Mouse (Mus musculus) bone marrow, adult 2 months (tissue): Measurements from ENCODE around the gene Yy1. TPM values are rescaled to one million over a fixed set of nuclear protein-coding genes. Genes with fewer than 3 reads are reported as not detected.

ENCODE experiments used
- H3K27ac ChIP-seq: fragments of 200-500 bp; 2 replicates; pipeline ENCODE4 v1.5.1; 2012; ENCODE audit warnings: low read depth, mild to moderate bottlenecking, control low read depth, inconsistent platforms, low read length; ENCODE audit not compliant: control insufficient read depth, poor library complexity, insufficient read depth
- H3K4me1 ChIP-seq: fragments of 200-500 bp; 2 replicates; pipeline ENCODE4 v1.6.1; 2011; ENCODE audit warnings: low read length; ENCODE audit not compliant: control insufficient read depth, insufficient read depth
- H3K4me3 ChIP-seq: fragments of 200-500 bp; replicated peaks from 2 replicates; pipeline ENCODE3; 2011; ENCODE audit warnings: mild to moderate bottlenecking, low read depth, low read length, control low read depth; ENCODE audit not compliant: control insufficient read depth
- CTCF ChIP-seq: fragments of 200-500 bp; IDR thresholded peaks from 2 replicates; pipeline ENCODE4 v1.5.1; 2011; ENCODE audit warnings: low read length, control low read depth; ENCODE audit not compliant: control insufficient read depth, insufficient read depth
- POLR2A ChIP-seq: fragments of 200-500 bp; IDR thresholded peaks from 2 replicates; pipeline ENCODE4 v1.6.1; 2011; ENCODE audit warnings: low read depth, mild to moderate bottlenecking, control low read depth, low read length, borderline replicate concordance; ENCODE audit not compliant: control insufficient read depth
- WGBS: fragments of 180-500 bp; shearing (Covaris S2); methylation state at CpG from one replicate; pipeline ENCODE4 v1.1.7; 2018; 5-methylcytosine and 5-hydroxymethylcytosine counted together
- polyA plus RNA-seq: library from polyadenylated mRNA; stranded (reverse); fragments of >200 nt; gene quantifications from 2 replicates; pipeline ENCODE4 v1.2.4, GENCODE M21; 2011; ENCODE audit warnings: low replicate concordance; ENCODE audit not compliant: missing spikeins, insufficient read depth, insufficient read length

Gene Yy1
- polyA plus RNA-seq, 1 experiment, result 35.4 TPM

GRCm38 (mm10) chr12:108826958-108827535 lies 34.3 kb downstream of the Yy1 start:
- Histone ChIP-seq H3K27ac (no peak overlapping the region), H3K4me3 (no peak overlapping the region), H3K4me1 (no peaks in the 10 kb centered on the region)
- 94% methylated on average over 28 of the region's 28 CpGs for WGBS
- TF ChIP-seq POLR2A (no peak), CTCF (no peak)

- TF ChIP-seq CTCF (no peak), POLR2A (no peak)
- no peak overlapping the region for H3K4me3 ChIP-seq
- no peak overlapping the region for H3K27ac ChIP-seq
- 89% methylated on average over 6 of the region's 6 CpGs for WGBS
- H3K4me1 ChIP-seq, result peaks cover 3% of the 10 kb centered on the region; the same call in 1 of the 2 replicates
Measured at GRCm38 (mm10) chr12:108827641-108828040, 34.9 kb downstream of the Yy1 start.

- Histone ChIP-seq H3K4me3 (no peak overlapping the region), H3K27ac (no peak overlapping the region), H3K4me1 (peaks cover 6% of the 10 kb centered on the region; the same call in 1 of the 2 replicates)
- WGBS, result 84% methylated on average over 5 of the region's 5 CpGs
- TF ChIP-seq CTCF (no peak), POLR2A (no peak)
Measured at GRCm38 (mm10) chr12:108829636-108830035, 36.9 kb downstream of the Yy1 start.

GRCm38 (mm10) chr12:108830358-108830757 lies 37.6 kb downstream of the Yy1 start:
- WGBS, result 82% methylated on average over 6 of the region's 6 CpGs
- H3K27ac ChIP-seq, result no peak overlapping the region
- TF ChIP-seq CTCF, result no peak
- no peak for TF ChIP-seq POLR2A
- peaks cover 8% of the 10 kb centered on the region; the same call in 1 of the 2 replicates for H3K4me1 ChIP-seq
- H3K4me3 ChIP-seq, result no peak overlapping the region

GRCm38 (mm10) chr12:108831966-108832643 lies 39.3 kb downstream of the Yy1 start:
- 31% methylated on average over 9 of the region's 9 CpGs for WGBS
- no peak for TF ChIP-seq POLR2A
- Histone ChIP-seq H3K4me1 (peaks cover 8% of the 10 kb centered on the region; the same call in 1 of the 2 replicates), H3K4me3 (no peak overlapping the region), H3K27ac (0 out of 2 replicates have a peak overlapping the region, but pooled peaks have one; percentile 16)

- Histone ChIP-seq H3K4me3 (no peak overlapping the region), H3K27ac (no peak overlapping the region), H3K4me1 (peaks cover 10% of the 10 kb centered on the region; the same call in 1 of the 2 replicates)
- WGBS, result 72% methylated on average over 8 of the region's 8 CpGs
- no peak for TF ChIP-seq CTCF
- no peak for TF ChIP-seq POLR2A
Measured at GRCm38 (mm10) chr12:108832851-108833250, 40.1 kb downstream of the Yy1 start.

- Histone ChIP-seq H3K27ac (no peak overlapping the region), H3K4me3 (no peak overlapping the region), H3K4me1 (peaks cover 10% of the 10 kb centered on the region; the same call in 1 of the 2 replicates)
- TF ChIP-seq POLR2A, result no peak
- no peak for TF ChIP-seq CTCF
- 83% methylated on average over 3 of the region's 3 CpGs for WGBS
Measured at GRCm38 (mm10) chr12:108833408-108833807, 40.6 kb downstream of the Yy1 start.

GRCm38 (mm10) chr12:108834337-108834736 lies 41.6 kb downstream of the Yy1 start:
- TF ChIP-seq POLR2A (no peak), CTCF (no peak)
- WGBS, result 80% methylated on average over 3 of the region's 3 CpGs
- Histone ChIP-seq H3K27ac (no peak overlapping the region), H3K4me1 (peaks cover 13% of the 10 kb centered on the region; the same call in 1 of the 2 replicates), H3K4me3 (no peak overlapping the region)
